8 mouse cellular contexts compared by ENCODE assay signal in the genomic region with DNA sequence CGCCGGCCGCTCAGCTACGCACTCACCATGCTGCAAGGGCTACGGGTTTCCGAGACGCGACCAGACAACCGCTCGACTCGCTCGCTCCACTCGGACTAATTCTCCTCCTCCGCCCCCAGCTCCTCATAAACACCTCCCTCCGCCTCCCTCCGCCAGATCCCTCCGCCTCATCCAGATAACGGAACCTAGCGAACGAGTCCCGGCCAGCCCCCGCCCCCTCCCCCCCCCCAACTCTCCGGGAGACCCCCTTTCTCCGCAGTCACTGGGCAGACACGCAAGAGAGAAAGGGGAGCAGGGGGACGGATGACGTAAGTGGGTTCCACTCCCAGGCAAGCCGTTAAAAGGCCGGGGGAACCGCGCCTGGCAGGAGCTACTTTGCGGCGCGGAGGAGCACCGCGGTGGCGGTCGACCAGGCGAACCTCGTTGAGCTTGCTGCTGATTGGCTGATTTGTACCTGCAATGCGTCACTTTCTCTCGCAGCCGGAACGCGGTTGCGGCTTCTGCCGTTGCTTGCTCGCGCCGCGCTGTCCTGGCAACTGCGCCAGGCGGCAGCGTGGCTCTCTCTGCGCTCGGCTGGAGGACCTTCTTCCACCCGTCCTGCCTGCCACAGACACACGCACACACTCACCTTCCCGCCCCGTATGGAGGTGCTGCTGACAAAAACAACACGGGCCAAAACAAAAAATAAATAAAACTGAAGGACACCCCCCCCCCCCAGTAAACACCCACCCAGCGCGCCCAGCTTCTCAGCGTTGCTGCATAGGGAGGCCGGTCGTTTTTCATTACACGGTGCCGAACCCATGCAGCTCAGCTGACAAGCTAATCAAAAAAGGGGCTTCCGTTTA. TPM values are rescaled to one million over a fixed set of nuclear protein-coding genes. Genes with fewer than 3 reads are reported as not detected.
A peak's percentile ranks its signal among the peaks of the same experiment; 100 is the strongest.
DNase-seq lines count a peak whose midpoint lies in the region; ATAC-seq lines count a peak whose summit lies in the region.

A gene (minus strand): TSS at position 169 of the 845 bp plus-strand sequence.

- peak; percentile 99 for DNase-seq in adipocyte (ENCODE audit: low spot score)
- peak; percentile 98 for DNase-seq in embryo, embryonic 10 days (ENCODE audit: low spot score)
- peak; percentile 98 for DNase-seq in gastrocnemius, postnatal 10 days
- DNase-seq in induced T-regulatory cell, adult 2 months (ENCODE audit: low read depth), result peak; percentile 99
- DNase-seq in left cerebral cortex, adult 9 months (ENCODE audit: low spot score in 2 of 2), result peak; percentile 90 to 98
- peak; percentile 99 for DNase-seq in right cerebral cortex, postnatal 14 days
- DNase-seq in urinary bladder, postnatal 36 days (ENCODE audit: low spot score in 2 of 2), result peak; percentile 94 to 98

- peak; percentile 80 for ATAC-seq in megakaryocyte progenitor cell, adult 5-6 weeks (replicated peaks; ENCODE audit: poor library complexity)

RNA-seq across cellular contexts. Expression of the gene that starts here (rescaled TPM):
- total RNA-seq in gastrocnemius, postnatal 10 days (2021), result 100 to 1,000 TPM; 298 to 346 TPM
- 664 and 692 TPM in 2 replicates for total RNA-seq in megakaryocyte progenitor cell, adult 5-6 weeks (2015)
- 1,536 and 1,800 TPM in 2 replicates for total RNA-seq in megakaryocyte progenitor cell, adult 5-6 weeks (2017)

Comparison
In these comparisons a context has a peak if more than half of its experiments do, and no peak if none do; other contexts are left out.
1. Peak in every context shown above with its lines: DNase-seq and ATAC-seq.